Mouse (Mus musculus) c-Kit-negative CD71-positive TER-119-positive erythroid progenitor cells, embryonic 14.5 days (primary cell): Measurements from ENCODE around the gene Adgrg5.

ENCODE experiments used
- DNase-seq: peaks from one replicate; pipeline ENCODE4 v3.0.0-alpha.2; 2013; ENCODE audit warnings: low read depth, low spot score

Gene Adgrg5

DNA sequence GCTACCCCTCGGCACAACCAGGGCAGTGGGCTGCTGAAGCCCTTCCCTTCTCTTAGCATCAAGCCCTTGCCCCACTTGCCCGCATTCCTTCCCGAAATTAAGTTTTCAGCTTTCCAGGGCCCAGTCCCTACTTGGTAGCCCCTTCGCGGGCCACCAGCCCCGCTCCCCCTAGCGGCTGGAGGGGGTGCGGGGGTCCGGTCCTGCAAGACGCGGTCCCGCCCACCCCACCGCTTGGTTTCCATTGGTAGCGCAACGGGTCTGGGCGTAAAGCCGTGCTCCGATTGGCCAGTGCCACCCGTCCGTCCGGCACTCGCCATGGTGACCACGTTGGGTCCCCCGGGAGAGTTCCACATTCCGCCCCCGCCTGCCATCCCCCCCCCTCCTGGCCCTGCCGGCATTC is 6.1 kb upstream of the Adgrg5 start:
- no peak for DNase-seq

GRCm38 (mm10) chr8:94917851-94918495 is 5.5 kb upstream of the Adgrg5 start, which contains the start of gene Ccdc102a:
Gene Ccdc102a (minus strand): TSS chr8:94918098.
- no peak for DNase-seq

DNA sequence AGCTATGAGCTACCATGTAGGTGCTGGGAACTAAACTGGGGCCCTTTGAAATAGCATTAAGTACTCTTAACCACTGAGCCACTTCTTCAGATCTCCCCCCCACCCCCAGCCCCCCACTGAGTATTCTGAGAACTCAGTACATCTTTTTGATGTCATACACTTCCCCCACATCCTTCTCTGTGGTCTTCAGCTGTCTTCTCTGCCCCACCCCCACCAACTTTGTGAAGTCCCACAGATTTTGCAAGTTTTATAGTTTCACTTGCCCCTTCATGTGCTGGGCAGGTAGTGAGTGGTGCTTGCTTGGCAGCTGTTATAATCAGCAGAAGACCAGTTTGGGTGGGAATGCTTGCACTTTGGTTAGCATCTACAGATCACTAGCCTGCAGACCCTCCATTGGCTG is 4.2 kb upstream of the Adgrg5 start:
- no peak for DNase-seq

DNA sequence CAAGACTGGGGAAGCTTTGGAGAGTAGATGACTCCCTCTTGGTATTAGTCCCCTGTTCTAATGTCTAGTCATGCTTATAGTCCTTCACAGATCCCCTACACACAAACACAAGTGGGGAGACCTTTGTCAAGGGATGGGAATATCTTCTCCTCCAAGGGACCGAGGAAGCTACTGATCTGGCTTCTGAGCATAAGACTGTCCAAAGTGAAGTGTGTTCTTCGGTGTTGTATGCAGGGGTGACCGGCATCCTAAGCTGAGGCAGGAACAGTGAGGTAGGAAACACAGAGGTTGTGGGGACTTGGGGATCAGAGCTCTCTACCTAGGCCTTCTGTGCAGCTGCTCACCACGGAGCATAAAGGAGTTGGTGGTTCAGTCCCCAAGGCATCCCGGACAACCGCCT is 1.3 kb upstream of the Adgrg5 start:
- DNase-seq = no peak

DNA sequence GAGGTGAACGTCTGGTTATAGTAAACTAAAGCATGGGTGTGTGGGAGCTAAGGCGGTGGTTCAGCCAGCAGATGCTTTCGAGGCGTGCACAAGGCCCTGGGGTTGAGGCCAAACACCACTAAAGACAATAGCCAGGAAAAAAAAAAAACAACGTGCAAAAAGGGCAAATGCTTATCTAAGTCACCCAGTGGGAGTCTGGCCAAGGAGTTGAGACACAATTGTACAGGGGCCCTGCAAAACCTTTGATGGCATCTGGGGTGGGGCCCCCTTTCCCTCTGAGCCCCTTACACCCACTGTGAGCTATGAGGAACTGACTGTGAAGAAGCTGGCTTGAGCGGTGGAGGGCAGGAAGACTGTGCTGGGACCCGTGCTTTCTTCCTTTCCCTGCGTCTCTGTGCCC is 892 bp upstream of the Adgrg5 start:
- DNase-seq = no peak

DNA sequence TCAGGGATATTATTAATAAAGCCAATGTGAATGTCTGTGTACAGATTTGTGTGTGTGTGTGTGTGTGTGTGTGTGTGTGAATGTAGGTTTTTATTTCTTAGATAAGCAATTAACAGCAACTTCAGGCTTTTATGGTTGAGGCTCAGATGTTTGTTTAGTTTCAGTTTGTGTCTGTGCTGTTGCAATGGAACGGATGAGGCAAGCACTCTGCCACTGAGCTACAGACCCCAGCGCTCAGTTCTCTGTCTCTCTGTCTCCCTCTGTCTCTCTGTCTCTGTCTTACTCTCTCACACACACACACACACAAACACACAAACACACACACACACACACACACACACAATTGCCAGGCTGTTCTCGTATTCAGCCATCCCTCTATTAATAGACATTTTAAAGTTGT is 4.7 kb downstream of the Adgrg5 start:
- DNase-seq = no peak

DNA sequence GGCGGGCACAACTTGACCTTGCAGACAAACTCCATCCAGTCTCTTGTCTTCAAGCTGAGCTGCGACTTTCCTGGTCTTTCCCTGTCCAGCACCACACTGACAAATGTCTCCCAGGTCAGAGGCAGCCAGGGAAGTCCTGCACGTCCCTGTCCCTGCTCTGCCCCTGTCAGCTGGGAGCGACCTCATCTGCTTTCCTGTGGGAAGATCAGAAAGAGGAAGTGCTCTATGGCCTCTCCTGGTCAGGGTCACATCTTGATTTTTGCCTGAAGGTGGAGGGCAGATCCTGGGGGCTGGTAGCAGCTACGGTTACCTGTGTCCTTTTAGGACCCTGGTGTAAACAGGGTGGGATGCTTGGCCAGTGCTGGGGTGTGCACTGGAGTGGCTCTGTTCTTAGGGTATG is 10.4 kb downstream of the Adgrg5 start:
- DNase-seq = no peak

DNA sequence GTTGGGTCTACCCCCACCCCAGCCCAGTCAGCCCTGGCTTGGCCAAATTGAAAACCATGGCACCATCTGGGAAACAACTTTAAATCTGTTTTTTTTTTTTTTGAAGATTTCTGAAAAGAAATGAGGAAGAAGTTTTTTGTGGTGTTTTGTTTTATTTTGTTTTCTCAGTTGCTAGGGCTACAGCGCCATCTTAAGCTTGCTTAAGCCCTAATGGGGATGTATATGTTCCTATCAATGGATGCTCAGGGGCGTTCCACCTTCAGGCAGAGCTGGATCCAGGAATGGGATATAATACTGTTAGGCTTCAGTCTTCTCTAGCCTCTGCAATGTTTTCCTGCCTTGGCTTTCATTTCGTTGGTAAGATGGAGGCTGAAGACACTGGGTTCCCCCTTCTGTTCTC is 11.7 kb downstream of the Adgrg5 start:
- no peak for DNase-seq

DNA sequence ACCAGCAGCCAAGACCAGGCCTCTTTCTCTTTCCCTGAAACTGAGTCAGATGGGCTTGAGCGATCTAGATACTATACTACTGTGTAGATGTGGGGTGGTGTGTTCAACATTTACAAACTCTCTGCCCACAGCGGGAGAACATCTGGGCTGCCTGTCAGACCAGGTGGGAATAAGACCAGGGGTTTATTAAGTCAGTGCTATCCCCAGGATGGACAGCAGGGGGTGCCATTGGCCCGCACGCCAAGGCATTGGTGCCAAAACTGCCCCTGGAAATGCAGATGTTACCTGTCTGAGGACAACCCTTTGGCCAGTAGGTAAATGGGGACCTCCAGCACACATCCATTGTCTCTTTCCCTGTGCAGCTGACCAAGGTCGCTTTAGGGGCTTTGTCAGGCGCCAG is 19.1 kb downstream of the Adgrg5 start:
- DNase-seq = peak; percentile 51

GRCm38 (mm10) chr8:94945185-94945584 is 21.7 kb downstream of the Adgrg5 start:
- DNase-seq = no peak

- no peak for DNase-seq
Observed at GRCm38 (mm10) chr8:94948421-94948820, 24.9 kb downstream of the Adgrg5 start.

- no peak for DNase-seq
Observed at GRCm38 (mm10) chr8:94949010-94949409, 25.5 kb downstream of the Adgrg5 start.

DNA sequence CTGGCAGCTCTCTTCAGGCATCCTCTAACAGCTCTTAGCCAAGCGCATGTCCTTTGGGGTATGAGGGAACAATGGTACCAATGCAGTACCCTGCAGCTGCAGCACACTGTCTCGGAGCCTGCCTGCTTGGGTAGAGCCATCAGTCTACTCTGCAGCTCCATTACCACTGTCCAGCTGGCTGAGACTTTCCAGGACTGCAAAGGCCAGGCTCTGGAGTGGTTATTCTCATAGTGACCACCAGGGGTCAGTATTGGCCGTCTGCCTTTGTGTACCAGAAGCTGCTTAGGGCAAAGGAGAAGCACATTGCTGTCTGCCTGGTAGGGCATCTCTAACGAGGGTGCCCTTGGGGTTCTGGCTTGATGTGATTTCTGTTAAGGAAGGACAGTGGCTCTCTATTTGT is 26.6 kb downstream of the Adgrg5 start:
- DNase-seq = peak; percentile 69

- no peak for DNase-seq
Observed at GRCm38 (mm10) chr8:94950458-94950857, 27.0 kb downstream of the Adgrg5 start.

DNA sequence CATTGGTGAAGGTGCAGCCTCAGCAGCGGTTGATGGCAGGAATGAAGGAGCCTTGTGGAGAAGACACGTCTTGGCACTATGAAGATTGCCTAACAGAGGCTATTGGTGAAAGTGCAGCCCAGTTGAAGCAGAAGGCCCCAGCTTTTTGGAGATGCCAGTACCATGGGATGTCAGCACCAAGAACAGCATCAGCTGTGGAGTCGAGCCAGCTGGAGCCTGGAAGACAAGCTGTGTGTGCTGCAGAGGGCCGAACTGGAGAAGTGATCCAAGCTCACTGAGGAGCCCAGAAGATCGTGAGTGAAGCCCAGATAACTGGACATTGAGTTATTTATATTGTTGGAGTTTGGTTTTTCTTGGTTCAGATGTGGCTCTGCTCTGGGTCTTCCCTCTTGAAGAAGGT is 28.6 kb downstream of the Adgrg5 start:
- no peak for DNase-seq

DNA sequence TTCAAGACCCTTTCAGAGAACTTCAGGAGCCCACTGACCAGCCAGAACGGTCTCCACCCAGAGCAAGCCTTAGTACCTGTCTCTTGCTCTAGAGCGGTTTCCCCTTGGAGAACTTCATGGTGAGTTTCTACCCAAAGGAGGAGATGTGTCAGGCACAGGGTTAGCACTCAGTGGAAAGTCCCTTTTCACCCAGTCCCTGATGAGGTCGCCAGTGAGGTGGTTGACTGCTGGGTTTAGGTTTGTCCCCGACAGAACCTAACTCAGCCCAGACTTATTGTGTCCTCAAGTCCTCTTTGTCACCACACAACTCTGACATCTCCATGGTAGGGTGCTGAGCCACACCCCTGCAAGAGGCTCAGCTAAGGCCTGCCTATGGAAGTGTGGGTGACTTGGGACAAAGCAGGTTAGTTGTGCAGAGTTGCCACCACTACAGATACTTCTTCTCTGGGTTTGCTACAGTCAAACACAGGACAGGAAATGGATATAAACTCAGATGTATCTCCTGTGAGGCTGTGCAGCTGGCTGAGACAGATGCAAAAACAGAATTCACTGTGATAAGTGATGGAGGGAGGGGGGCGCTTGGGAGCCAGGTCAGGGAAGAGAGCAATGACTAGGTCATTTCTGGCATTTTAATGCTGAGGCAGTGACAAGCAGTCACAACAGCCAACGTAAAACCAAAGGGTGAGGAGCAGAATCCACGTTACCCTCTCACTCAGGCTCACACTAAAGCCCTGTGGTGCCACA is 30.3 kb downstream of the Adgrg5 start:
- no peak for DNase-seq

DNA sequence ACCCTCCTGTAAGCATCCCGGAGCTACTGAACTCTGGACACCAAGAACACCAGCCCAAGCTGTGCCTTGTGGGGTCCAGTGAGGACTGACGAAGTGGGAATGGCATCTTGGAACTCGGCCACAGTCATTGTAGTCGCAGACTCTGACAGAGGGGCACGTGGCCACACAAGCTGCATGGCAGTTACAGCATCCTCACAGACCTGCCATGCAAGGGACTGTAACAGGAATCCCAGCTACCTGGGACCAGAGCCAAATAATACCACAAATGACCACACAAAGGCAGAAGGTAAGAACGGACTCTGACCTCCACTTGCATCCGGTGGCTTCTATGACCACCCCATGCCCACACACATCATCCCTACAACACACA is 30.9 kb downstream of the Adgrg5 start:
- no peak for DNase-seq

DNA sequence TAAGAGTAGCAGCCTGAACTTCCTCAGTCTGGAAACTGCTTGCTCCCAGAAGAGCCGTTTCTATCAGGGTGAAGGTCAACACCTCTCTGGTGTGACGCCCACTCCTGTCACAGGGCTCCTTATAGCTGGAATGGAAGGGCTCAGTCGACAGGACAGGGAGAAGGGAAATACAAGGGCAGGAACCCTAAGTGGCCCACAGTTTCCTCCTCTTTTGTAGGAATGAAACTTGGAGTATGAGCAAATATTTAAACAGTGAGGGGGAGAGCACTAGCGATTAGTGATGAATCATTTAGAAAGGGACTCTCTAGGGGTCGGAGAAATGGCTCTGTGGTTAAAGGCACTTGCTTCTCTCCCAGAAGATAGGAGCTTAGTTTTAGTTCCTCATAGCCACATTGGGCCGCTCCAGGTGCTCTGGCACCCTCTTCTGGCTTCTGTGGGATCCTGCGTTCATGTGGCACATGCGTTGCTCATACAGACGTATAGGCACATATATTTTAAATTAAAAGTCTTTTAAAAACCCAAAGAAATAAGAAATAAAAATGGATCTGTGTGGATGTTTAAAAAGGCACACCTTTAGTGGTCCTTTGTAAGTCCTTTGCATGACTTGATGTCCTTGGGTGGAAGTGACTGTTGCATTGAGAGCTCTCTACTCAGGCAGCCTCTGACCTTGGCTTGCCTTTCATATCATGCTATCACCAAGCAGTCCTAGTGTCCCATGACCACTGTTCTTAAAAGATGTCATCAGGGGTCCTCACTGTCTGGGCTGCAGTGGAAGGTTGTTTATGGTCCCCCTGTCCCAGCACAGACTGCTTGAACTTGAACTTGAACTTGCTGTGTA is 31.6 kb downstream of the Adgrg5 start:
- DNase-seq = no peak

- no peak for DNase-seq
Observed at GRCm38 (mm10) chr8:94956078-94956574, 32.6 kb downstream of the Adgrg5 start.

- DNase-seq = no peak
Observed at GRCm38 (mm10) chr8:94962201-94962600, 38.7 kb downstream of the Adgrg5 start.

DNA sequence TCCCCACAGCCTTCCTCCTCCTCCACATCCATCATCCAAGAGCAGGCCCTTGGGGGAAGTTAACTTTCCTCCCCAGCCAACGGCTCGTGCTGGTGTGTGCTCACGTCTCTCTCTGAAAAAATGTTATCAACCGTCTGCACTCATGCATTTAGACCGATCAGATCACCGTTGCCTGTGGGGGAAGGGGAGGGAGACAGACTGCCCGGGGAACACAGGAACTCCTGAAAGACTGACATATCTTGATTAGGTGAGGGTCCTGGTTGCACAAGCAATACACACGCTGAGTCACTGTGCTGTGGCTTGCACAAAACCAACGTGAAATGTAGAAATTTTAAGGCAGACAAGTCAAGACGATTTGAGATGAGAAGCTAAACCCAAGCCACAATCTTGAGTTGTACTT is 41.3 kb downstream of the Adgrg5 start:
- no peak for DNase-seq

GRCm38 (mm10) chr8:94966578-94966977 is 43.1 kb downstream of the Adgrg5 start:
- DNase-seq = peak; percentile 71
